Mouse (Mus musculus) thymus, postnatal 25 days (tissue): Measurements from ENCODE around the gene Kcnab2.

Source experiments
- DNase-seq: peaks from one replicate; pipeline ENCODE4 v3.0.0; 2022

Kcnab2 gene

GRCm38 (mm10) chr4:152477466-152478223, at the start of gene Kcnab2:
Kcnab2 (minus strand) TSS chr4:152477871.
- DNase-seq: peak; percentile 100

GRCm38 (mm10) chr4:152520083-152520482, 42.4 kb upstream of the Kcnab2 start:
- DNase-seq: peak; percentile 61

- no peak for DNase-seq
Measured at GRCm38 (mm10) chr4:152519106-152519505, 41.4 kb upstream of the Kcnab2 start.

GRCm38 (mm10) chr4:152514884-152515283, 37.2 kb upstream of the Kcnab2 start:
- no peak for DNase-seq

GRCm38 (mm10) chr4:152512221-152512925, 34.7 kb upstream of the Kcnab2 start:
- DNase-seq: no peak

GRCm38 (mm10) chr4:152494360-152494879, 16.7 kb upstream of the Kcnab2 start:
- no peak for DNase-seq

GRCm38 (mm10) chr4:152491250-152491899, 13.7 kb upstream of the Kcnab2 start:
- peak; percentile 87 for DNase-seq

- no peak for DNase-seq
Measured at GRCm38 (mm10) chr4:152490311-152490710, 12.6 kb upstream of the Kcnab2 start.

- DNase-seq: no peak
Measured at GRCm38 (mm10) chr4:152488046-152488445, 10.4 kb upstream of the Kcnab2 start.

- no peak for DNase-seq
Measured at GRCm38 (mm10) chr4:152480426-152480825, 2.8 kb upstream of the Kcnab2 start.

GRCm38 (mm10) chr4:152478224-152478567, 525 bp upstream of the Kcnab2 start:
- DNase-seq: no peak

GRCm38 (mm10) chr4:152477106-152477465, 585 bp downstream of the Kcnab2 start:
- no peak for DNase-seq

- DNase-seq: peak; percentile 23
Measured at GRCm38 (mm10) chr4:152476427-152477023, 1.1 kb downstream of the Kcnab2 start, which contains the start of gene Nphp4. Nphp4 (plus strand) TSS chr4:152476706.

GRCm38 (mm10) chr4:152475941-152476340, 1.7 kb downstream of the Kcnab2 start:
- DNase-seq: no peak

- DNase-seq: no peak
Measured at GRCm38 (mm10) chr4:152467951-152468350, 9.7 kb downstream of the Kcnab2 start.

GRCm38 (mm10) chr4:152466601-152467000, 11.1 kb downstream of the Kcnab2 start:
- DNase-seq: no peak

GRCm38 (mm10) chr4:152465116-152465515, 12.6 kb downstream of the Kcnab2 start:
- DNase-seq: no peak

- DNase-seq: no peak
Measured at GRCm38 (mm10) chr4:152463147-152463546, 14.5 kb downstream of the Kcnab2 start.

- no peak for DNase-seq
Measured at GRCm38 (mm10) chr4:152462516-152462915, 15.2 kb downstream of the Kcnab2 start.

GRCm38 (mm10) chr4:152457673-152458072, 20.0 kb downstream of the Kcnab2 start:
- DNase-seq: no peak

- no peak for DNase-seq
Measured at GRCm38 (mm10) chr4:152456609-152457008, 21.1 kb downstream of the Kcnab2 start.

- no peak for DNase-seq
Measured at GRCm38 (mm10) chr4:152454153-152454552, 23.5 kb downstream of the Kcnab2 start.

- DNase-seq: no peak
Measured at GRCm38 (mm10) chr4:152453079-152453478, 24.6 kb downstream of the Kcnab2 start.
